Mouse (Mus musculus) myocyte (in vitro differentiated cells): ENCODE data around the gene Dmrtc1a.
"Not testable (repeated sequence)": the region's sequence is repeated elsewhere in the genome, so short reads cannot be mapped to it uniquely, and the experiment has no call there.

Experiments
- E2F4 ChIP-seq: IDR thresholded peaks from one replicate; pipeline ENCODE4 v1.6.1; 2011; ENCODE audit warnings: mild to moderate bottlenecking, control low read depth, moderate library complexity; ENCODE audit not compliant: insufficient read depth
- MAX ChIP-seq: IDR thresholded peaks from one replicate; pipeline ENCODE4 v1.6.1; 2011; ENCODE audit warnings: low read depth, mild to moderate bottlenecking, control low read depth
- MYOD1 ChIP-seq, 3 experiments: IDR thresholded peaks; one replicate each; pipeline ENCODE4 v1.6.1; 2011; ENCODE audit warnings: control low read depth in 2 of 3, low read depth in 2 of 3, mild to moderate bottlenecking in 2 of 3, moderate library complexity in 1 of 3; ENCODE audit not compliant: insufficient read length in 2 of 3, control insufficient read depth in 1 of 3
- MYOG ChIP-seq, 3 experiments: IDR thresholded peaks; one replicate each; pipeline ENCODE4 v1.6.1; 2011; ENCODE audit warnings: control low read depth in 2 of 3, low read depth in 2 of 3, mild to moderate bottlenecking in 2 of 3; ENCODE audit not compliant: insufficient read length in 2 of 3, control insufficient read depth in 1 of 3, insufficient read depth in 1 of 3
- POLR2A ChIP-seq: IDR thresholded peaks from one replicate; pipeline ENCODE4 v1.6.1; 2011; ENCODE audit warnings: low read depth, mild to moderate bottlenecking, control low read depth, moderate library complexity; ENCODE audit not compliant: insufficient read length
- POLR2AphosphoS2 ChIP-seq: IDR thresholded peaks from one replicate; pipeline ENCODE4 v1.6.1; 2011; ENCODE audit warnings: low read depth, control low read depth; ENCODE audit not compliant: insufficient read length
- TCF12 ChIP-seq: IDR thresholded peaks from one replicate; pipeline ENCODE4 v1.6.1; 2011; ENCODE audit warnings: mild to moderate bottlenecking, control low read depth; ENCODE audit not compliant: poor library complexity, insufficient read depth, severe bottlenecking
- USF1 ChIP-seq: IDR thresholded peaks from one replicate; pipeline ENCODE4 v1.6.1; 2011; ENCODE audit warnings: low read depth, mild to moderate bottlenecking, control low read depth, moderate library complexity

- TF ChIP-seq POLR2AphosphoS2; POLR2A; MYOD1 (IDR thresholded peaks at IDR 0.05; ENCODE audit: control insufficient read depth in 1 of 3, insufficient read length in 2 of 3, low read depth in 2 of 3); TCF12; E2F4; MAX; USF1; MYOG (IDR thresholded peaks at IDR 0.05; ENCODE audit: control insufficient read depth in 1 of 3, insufficient read depth in 1 of 3, insufficient read length in 2 of 3, low read depth in 2 of 3): not testable (repeated sequence)
Observed at GRCm38 (mm10) chrX:102908587-102908986, at the start of gene Dmrtc1a, which contains the start of gene 1700011M02Rik.
